Mouse (Mus musculus): Measurements from ENCODE around the gene Arx.

GRCm38 (mm10) chrX:93299771-93300170 is 13.5 kb downstream of the Arx start:
- TF ChIP-seq CTCF (IDR thresholded peaks at IDR 0.05; ENCODE audit: insufficient read depth, low read depth, low read length) (no peak), POLR2A (IDR thresholded peaks at IDR 0.05; ENCODE audit: insufficient read depth, low read depth, low read length) (no peak)

Data from olfactory bulb, adult 2 months (tissue).